9 mouse cellular contexts compared by ENCODE assay signal in the genomic region with DNA sequence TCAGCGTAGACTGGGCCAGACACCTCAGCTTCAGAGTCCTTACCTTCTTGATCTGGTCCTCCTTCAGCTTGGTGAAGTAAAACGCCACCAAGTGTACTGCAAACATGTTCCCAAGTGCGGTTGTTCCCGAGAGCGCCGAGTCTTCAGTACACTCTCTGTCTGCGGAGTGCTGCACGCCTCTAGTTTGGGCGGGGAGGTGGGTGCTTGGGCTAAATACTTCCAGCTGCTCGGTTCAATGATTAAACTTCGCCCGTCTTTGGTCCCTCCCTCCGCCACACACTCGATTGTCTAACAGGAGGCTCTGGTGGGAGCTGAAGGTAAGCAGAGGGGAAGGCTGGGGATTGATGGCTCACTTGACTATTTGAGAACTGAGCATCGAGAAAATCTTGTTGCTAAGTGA. TPM values are rescaled to one million over a fixed set of nuclear protein-coding genes. Genes with fewer than 3 reads are reported as not detected.
DNase-seq lines count a peak whose midpoint lies in the region; ATAC-seq lines count a peak whose summit lies in the region.
"Had no signal": no experiment of that assay in that cellular context is flagged by ENCODE, and none has a peak within 500 bp of the region (broad histone marks: within the 10 kb centered on the region; RNA-seq: fewer than 3 reads in every experiment).

A gene (minus strand): TSS at position 237 of the 400 bp plus-strand sequence.

- H3K4me3 ChIP-seq in erythroblast, embryonic 14.5 days (replicated peaks) = peak within 1 kb of the TSS; percentile 31
- H3K4me3 ChIP-seq in intestine, embryonic 14.5 days (ENCODE audit: low read depth, low read length) = no peak within 1 kb of the TSS
- no peak within 1 kb of the TSS; the same call in 1 of the 2 replicates for H3K4me3 ChIP-seq in limb, embryonic 13.5 days
- no peak within 1 kb of the TSS for H3K4me3 ChIP-seq in hindbrain, embryonic 11.5 days (ENCODE audit: low read depth, low read length)

- H3K9me3 ChIP-seq in erythroblast, embryonic 14.5 days (ENCODE audit: control insufficient read depth, low read length) = no peaks in the 10 kb centered on the region
- no peaks in the 10 kb centered on the region for H3K9me3 ChIP-seq in intestine, embryonic 14.5 days (ENCODE audit: control insufficient read depth, low read length)
- no peaks in the 10 kb centered on the region for H3K9me3 ChIP-seq in limb, embryonic 13.5 days
- H3K9me3 ChIP-seq in hindbrain, embryonic 11.5 days (ENCODE audit: control insufficient read depth, low read length) = no peaks in the 10 kb centered on the region

- H3K4me1 ChIP-seq in erythroblast, embryonic 14.5 days (ENCODE audit: control insufficient read depth) = no peaks in the 10 kb centered on the region
- peaks cover 9% of the 10 kb centered on the region for H3K4me1 ChIP-seq in intestine, embryonic 14.5 days (replicated peaks; ENCODE audit: control insufficient read depth, insufficient read depth, low read length)
- H3K4me1 ChIP-seq in limb, embryonic 13.5 days = peaks cover 35% of the 10 kb centered on the region
- H3K4me1 ChIP-seq in hindbrain, embryonic 11.5 days (replicated peaks; ENCODE audit: control insufficient read depth, insufficient read depth, low read length) = no peaks in the 10 kb centered on the region

- H3K4me2 ChIP-seq in intestine, embryonic 14.5 days (ENCODE audit: low read length) = peak within 1 kb of the TSS; percentile 28; the same call in 1 of the 2 replicates
- peak within 1 kb of the TSS; percentile 46 for H3K4me2 ChIP-seq in limb, embryonic 13.5 days (replicated peaks)
- no peak within 1 kb of the TSS for H3K4me2 ChIP-seq in hindbrain, embryonic 11.5 days (replicated peaks; ENCODE audit: low read depth, low read length)

- peak; percentile 70 for DNase-seq in intestine, embryonic 14.5 days (ENCODE audit: low spot score)
- peak; percentile 67 for DNase-seq in lung, postnatal 36 days
- no peak for DNase-seq in hindbrain, embryonic 11.5 days (ENCODE audit: low spot score)
- DNase-seq in neural tube, embryonic 10.5 days (ENCODE audit: extremely low spot score, low spot score) = no peak
- DNase-seq in right cerebral cortex, postnatal 10 days (ENCODE audit: low spot score in 2 of 2) = no peak

- no peaks in the 10 kb centered on the region for H3K27me3 ChIP-seq in erythroblast, embryonic 14.5 days (ENCODE audit: control insufficient read depth)
- no peaks in the 10 kb centered on the region for H3K27me3 ChIP-seq in intestine, embryonic 14.5 days (replicated peaks; ENCODE audit: control insufficient read depth, insufficient read depth, low read length)
- H3K27me3 ChIP-seq in limb, embryonic 13.5 days = no peaks in the 10 kb centered on the region
- H3K27me3 ChIP-seq in hindbrain, embryonic 11.5 days (ENCODE audit: control insufficient read depth, insufficient read depth, low read length) = no peaks in the 10 kb centered on the region

- WGBS in intestine, embryonic 14.5 days = 36% methylated on average over 15 of the region's 15 CpGs
- 23% methylated on average over 15 of the region's 15 CpGs for WGBS in limb, embryonic 13.5 days
- WGBS in hindbrain, embryonic 11.5 days = 35% methylated on average over 15 of the region's 15 CpGs

- H3K36me3 ChIP-seq in erythroblast, embryonic 14.5 days (ENCODE audit: control insufficient read depth) = no peaks in the 10 kb centered on the region
- no peaks in the 10 kb centered on the region for H3K36me3 ChIP-seq in intestine, embryonic 14.5 days (ENCODE audit: control insufficient read depth, insufficient read depth, low read length)
- H3K36me3 ChIP-seq in limb, embryonic 13.5 days = no peaks in the 10 kb centered on the region
- no peaks in the 10 kb centered on the region for H3K36me3 ChIP-seq in hindbrain, embryonic 11.5 days (ENCODE audit: control insufficient read depth, insufficient read depth, low read length)

- no peak within 1 kb of the TSS for H3K9ac ChIP-seq in intestine, embryonic 14.5 days (ENCODE audit: low read length)
- H3K9ac ChIP-seq in limb, embryonic 13.5 days = no peak within 1 kb of the TSS
- H3K9ac ChIP-seq in hindbrain, embryonic 11.5 days (ENCODE audit: low read depth, low read length) = no peak within 1 kb of the TSS

- ATAC-seq in erythroblast, adult 5-6 weeks (replicated peaks; ENCODE audit: low FRiP score, poor library complexity, severe bottlenecking) = no peak
- ATAC-seq in intestine, embryonic 14.5 days (replicated peaks; ENCODE audit: low FRiP score, low TSS enrichment, low read depth) = peak; percentile 63; the same call in 1 of the 2 replicates
- peak; percentile 31; the same call in 1 of the 2 replicates for ATAC-seq in limb, embryonic 13.5 days (ENCODE audit: low FRiP score, low read depth)
- ATAC-seq in hindbrain, embryonic 11.5 days (ENCODE audit: low FRiP score) = no peak

- no peak within 1 kb of the TSS for H3K27ac ChIP-seq in intestine, embryonic 14.5 days (ENCODE audit: low read depth)
- H3K27ac ChIP-seq in limb, embryonic 13.5 days = peak within 1 kb of the TSS; percentile 11; the same call in 1 of the 2 replicates
- H3K27ac ChIP-seq in hindbrain, embryonic 11.5 days (ENCODE audit: low read depth, low read length) = no peak within 1 kb of the TSS

RNA-seq across cellular contexts. Expression of the gene that starts here (rescaled TPM):
- polyA plus RNA-seq in erythroblast, embryonic 14.5 days (2012) = 0.01 TPM in 2 replicates
- total RNA-seq in erythroblast, adult 5-6 weeks (2015; ENCODE audit: low replicate concordance) = 0.58 TPM in 1 of 2 replicates, not detected in the other
- total RNA-seq in erythroblast, adult 5-6 weeks (2017; ENCODE audit: low replicate concordance) = 0.70 TPM in 1 of 2 replicates, not detected in the other
- 4.5 and 5.8 TPM in 2 replicates for polyA plus RNA-seq in intestine, embryonic 14.5 days (2014; fragmentation: Nextera tagmentation; extraction: Ambion mirVana)
- 3.4 and 4.1 TPM in 2 replicates for polyA plus RNA-seq in limb, embryonic 13.5 days (2015; fragmentation: Nextera tagmentation; extraction: Ambion mirVana)
- polyA plus RNA-seq in hindbrain, embryonic 11.5 days (2014; fragmentation: Nextera tagmentation; extraction: Ambion mirVana) = 0.05 and 0.20 TPM in 2 replicates
- total RNA-seq: heart, adult 8-10 months had no signal

Comparison
In these comparisons a context has a peak if more than half of its experiments do, and no peak if none do; other contexts are left out.
1. ATAC-seq: peak in intestine, embryonic 14.5 days (single experiment) and limb, embryonic 13.5 days (single experiment); none in erythroblast, adult 5-6 weeks (single experiment) and hindbrain, embryonic 11.5 days (single experiment).
2. DNase-seq: peak in intestine, embryonic 14.5 days (single experiment) and lung, postnatal 36 days (single experiment); none in hindbrain, embryonic 11.5 days (single experiment), neural tube, embryonic 10.5 days (single experiment) and right cerebral cortex, postnatal 10 days (0 of 2).